ENCODE assay signal across 9 mouse cellular contexts in the genomic region with DNA sequence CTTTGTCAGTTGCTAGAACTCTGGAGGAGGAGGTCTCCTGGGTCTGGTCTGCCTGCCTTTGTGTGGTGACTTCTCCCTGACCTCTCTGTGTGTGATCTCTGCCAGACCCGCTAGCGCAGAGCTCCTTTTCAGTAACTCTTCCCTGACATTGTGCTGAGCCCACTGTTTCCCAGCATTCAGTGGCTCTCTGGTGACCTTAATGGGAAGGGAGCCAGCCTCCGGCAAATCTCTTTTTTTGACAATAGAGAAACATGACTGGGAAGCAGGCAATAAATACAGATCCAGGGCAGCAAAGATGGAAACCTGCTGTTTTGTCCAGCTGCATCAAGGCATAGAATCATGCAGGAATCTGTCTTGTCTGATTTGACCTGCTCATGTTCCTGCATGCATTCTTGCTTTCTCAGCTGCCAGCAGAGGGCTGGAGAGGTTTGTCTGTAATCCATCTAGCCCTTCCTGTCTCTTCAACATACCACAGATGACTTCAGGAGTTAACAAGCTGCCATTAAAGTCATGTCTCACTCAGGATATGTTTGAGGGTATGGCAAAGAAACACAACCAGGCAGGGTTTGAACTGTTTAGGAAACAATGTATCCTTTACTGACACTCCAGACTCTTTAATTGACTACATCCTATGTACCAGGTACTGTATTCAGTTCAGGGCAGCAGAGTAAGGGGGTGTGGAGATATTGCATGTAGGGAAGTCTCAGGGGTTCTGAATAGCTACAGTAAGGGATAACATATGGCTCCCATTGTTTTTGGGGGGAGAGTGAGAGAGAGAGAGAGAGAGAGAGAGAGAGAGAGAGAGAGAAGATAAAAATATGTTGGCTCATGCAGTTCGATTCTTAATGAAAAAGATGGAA.
DNase-seq lines count a peak whose midpoint lies in the region; ATAC-seq and TF ChIP-seq lines count a peak whose summit lies in the region.
"Had no signal": no experiment of that assay in that cellular context is flagged by ENCODE, and none has a peak within 500 bp of the region (broad histone marks: within the 10 kb centered on the region; RNA-seq: fewer than 3 reads in every experiment).

No protein-coding gene starts in this region.

- DNase-seq in forebrain, embryonic 10.5 days (ENCODE audit: extremely low spot score, low spot score) = peak; percentile 55
- DNase-seq in embryonic facial prominence, embryonic 10.5 days (ENCODE audit: low spot score) = peak; percentile 73
- DNase-seq in kidney, postnatal 0 days (ENCODE audit: low spot score) = peak; percentile 94
- DNase-seq in midbrain, postnatal 0 days (ENCODE audit: low spot score) = peak; percentile 59
- no peak for DNase-seq in frontal cortex, postnatal 25 days (ENCODE audit: low spot score in 2 of 2)

- H3K9me3 ChIP-seq in forebrain, embryonic 10.5 days = no peaks in the 10 kb centered on the region
- no peaks in the 10 kb centered on the region for H3K9me3 ChIP-seq in forebrain, embryonic 15.5 days
- no peaks in the 10 kb centered on the region for H3K9me3 ChIP-seq in embryonic facial prominence, embryonic 10.5 days
- no peaks in the 10 kb centered on the region for H3K9me3 ChIP-seq in heart, embryonic 16.5 days (replicated peaks; ENCODE audit: control insufficient read depth, low read length)
- H3K9me3 ChIP-seq in kidney, postnatal 0 days (replicated peaks; ENCODE audit: low read length) = no peaks in the 10 kb centered on the region
- H3K9me3 ChIP-seq in midbrain, postnatal 0 days (ENCODE audit: low read length) = no peaks in the 10 kb centered on the region

- H3K4me3 ChIP-seq in forebrain, embryonic 10.5 days = no peak overlapping the region
- H3K4me3 ChIP-seq in forebrain, embryonic 15.5 days = no peak overlapping the region
- no peak overlapping the region for H3K4me3 ChIP-seq in embryonic facial prominence, embryonic 10.5 days
- no peak overlapping the region for H3K4me3 ChIP-seq in heart, embryonic 16.5 days (ENCODE audit: low read length)
- H3K4me3 ChIP-seq in kidney, postnatal 0 days (replicated peaks; ENCODE audit: low read depth, low read length) = no peak overlapping the region
- no peak overlapping the region for H3K4me3 ChIP-seq in midbrain, postnatal 0 days (ENCODE audit: low read depth, low read length)

- no peaks in the 10 kb centered on the region for H3K36me3 ChIP-seq in forebrain, embryonic 10.5 days (replicated peaks)
- no peaks in the 10 kb centered on the region for H3K36me3 ChIP-seq in forebrain, embryonic 15.5 days
- no peaks in the 10 kb centered on the region for H3K36me3 ChIP-seq in embryonic facial prominence, embryonic 10.5 days (replicated peaks)
- H3K36me3 ChIP-seq in heart, embryonic 16.5 days (ENCODE audit: control insufficient read depth, insufficient read depth) = no peaks in the 10 kb centered on the region
- H3K36me3 ChIP-seq in kidney, postnatal 0 days (ENCODE audit: insufficient read depth, low read length) = no peaks in the 10 kb centered on the region
- no peaks in the 10 kb centered on the region for H3K36me3 ChIP-seq in midbrain, postnatal 0 days (ENCODE audit: insufficient read depth, low read length)

- no peak overlapping the region for H3K9ac ChIP-seq in forebrain, embryonic 15.5 days (replicated peaks)
- no peak overlapping the region for H3K9ac ChIP-seq in heart, embryonic 16.5 days (ENCODE audit: low read length)
- no peak overlapping the region for H3K9ac ChIP-seq in kidney, postnatal 0 days (ENCODE audit: low read depth, low read length)
- H3K9ac ChIP-seq in midbrain, postnatal 0 days (replicated peaks; ENCODE audit: low read length, poor library complexity, severe bottlenecking) = no peak overlapping the region

- H3K4me2 ChIP-seq in forebrain, embryonic 15.5 days (replicated peaks) = no peak overlapping the region
- H3K4me2 ChIP-seq in heart, embryonic 16.5 days (ENCODE audit: low read depth, low read length) = no peak overlapping the region
- H3K4me2 ChIP-seq in kidney, postnatal 0 days (ENCODE audit: low read length) = no peak overlapping the region
- no peak overlapping the region for H3K4me2 ChIP-seq in midbrain, postnatal 0 days (ENCODE audit: low read depth, low read length, poor library complexity, severe bottlenecking)

- 24% methylated on average over 4 of the region's 4 CpGs for WGBS in forebrain, embryonic 10.5 days
- WGBS in forebrain, embryonic 15.5 days = 14% methylated on average over 4 of the region's 4 CpGs
- WGBS in embryonic facial prominence, embryonic 10.5 days = 20% methylated on average over 4 of the region's 4 CpGs
- WGBS in heart, embryonic 16.5 days = 13% methylated on average over 4 of the region's 4 CpGs
- 18% methylated on average over 4 of the region's 4 CpGs for WGBS in kidney, postnatal 0 days
- WGBS in midbrain, postnatal 0 days = 21% methylated on average over 4 of the region's 4 CpGs

- TF ChIP-seq CTCF in kidney, postnatal 0 days (IDR thresholded peaks at IDR 0.05; ENCODE audit: low read depth) = peak; percentile 64
- peak; percentile 77 for TF ChIP-seq CTCF in midbrain, postnatal 0 days (IDR thresholded peaks at IDR 0.05)

- no peak for ATAC-seq in forebrain, embryonic 15.5 days (replicated peaks)
- ATAC-seq in heart, embryonic 16.5 days (replicated peaks; ENCODE audit: extremely low read depth, insufficient read depth, low FRiP score) = peak; percentile 77
- ATAC-seq in kidney, postnatal 0 days (replicated peaks; ENCODE audit: low FRiP score, low read depth) = peak; percentile 80
- ATAC-seq in midbrain, postnatal 0 days (ENCODE audit: low FRiP score) = no peak
- no peak for ATAC-seq in inflammation-experienced regulatory T-cells, adult 6 months

- peak overlapping the region; percentile 71 for H3K27ac ChIP-seq in forebrain, embryonic 10.5 days
- H3K27ac ChIP-seq in forebrain, embryonic 15.5 days (replicated peaks) = no peak overlapping the region
- H3K27ac ChIP-seq in embryonic facial prominence, embryonic 10.5 days (replicated peaks) = peak overlapping the region; percentile 82
- H3K27ac ChIP-seq in heart, embryonic 16.5 days (ENCODE audit: low read length) = peak overlapping the region; percentile 58
- peak overlapping the region; percentile 72 for H3K27ac ChIP-seq in kidney, postnatal 0 days
- H3K27ac ChIP-seq in midbrain, postnatal 0 days (ENCODE audit: low read depth, low read length) = no peak overlapping the region

- peaks cover 31% of the 10 kb centered on the region for H3K4me1 ChIP-seq in forebrain, embryonic 10.5 days
- peaks cover 21% of the 10 kb centered on the region for H3K4me1 ChIP-seq in forebrain, embryonic 15.5 days
- H3K4me1 ChIP-seq in embryonic facial prominence, embryonic 10.5 days = peaks cover 46% of the 10 kb centered on the region
- H3K4me1 ChIP-seq in heart, embryonic 16.5 days (ENCODE audit: control insufficient read depth, insufficient read depth, low read length) = peaks cover 22% of the 10 kb centered on the region
- peaks cover 16% of the 10 kb centered on the region for H3K4me1 ChIP-seq in kidney, postnatal 0 days (replicated peaks; ENCODE audit: insufficient read depth, low read length)
- H3K4me1 ChIP-seq in midbrain, postnatal 0 days (ENCODE audit: insufficient read depth, low read length) = 0 out of 2 replicates have a peak, but pooled peaks cover 5% of the 10 kb centered on the region

- H3K27me3 ChIP-seq in forebrain, embryonic 10.5 days (ENCODE audit: poor library complexity, severe bottlenecking) = no peaks in the 10 kb centered on the region
- H3K27me3 ChIP-seq in forebrain, embryonic 15.5 days = no peaks in the 10 kb centered on the region
- no peaks in the 10 kb centered on the region for H3K27me3 ChIP-seq in embryonic facial prominence, embryonic 10.5 days (replicated peaks; ENCODE audit: low read depth, poor library complexity, severe bottlenecking)
- H3K27me3 ChIP-seq in heart, embryonic 16.5 days (ENCODE audit: control insufficient read depth, insufficient read depth, low read length) = no peaks in the 10 kb centered on the region
- no peaks in the 10 kb centered on the region for H3K27me3 ChIP-seq in kidney, postnatal 0 days (ENCODE audit: insufficient read depth, low read length)
- H3K27me3 ChIP-seq in midbrain, postnatal 0 days (ENCODE audit: insufficient read depth, low read length) = peaks cover 4% of the 10 kb centered on the region
- H3K27me3 ChIP-seq: CH12.LX had no signal

Comparison
In these comparisons a context has a peak if more than half of its experiments do, and no peak if none do; other contexts are left out.
1. H3K27ac ChIP-seq: peak in forebrain, embryonic 10.5 days (single experiment), embryonic facial prominence, embryonic 10.5 days (single experiment), heart, embryonic 16.5 days (single experiment) and kidney, postnatal 0 days (single experiment); none in forebrain, embryonic 15.5 days (single experiment) and midbrain, postnatal 0 days (single experiment).
2. DNase-seq: peak in forebrain, embryonic 10.5 days (single experiment), embryonic facial prominence, embryonic 10.5 days (single experiment), kidney, postnatal 0 days (single experiment) and midbrain, postnatal 0 days (single experiment); none in frontal cortex, postnatal 25 days (0 of 2).
3. ATAC-seq: peak in heart, embryonic 16.5 days (single experiment) and kidney, postnatal 0 days (single experiment); none in forebrain, embryonic 15.5 days (single experiment), midbrain, postnatal 0 days (single experiment) and inflammation-experienced regulatory T-cells, adult 6 months (single experiment).